19 mouse cellular contexts compared by ENCODE assay signal in the genomic region with DNA sequence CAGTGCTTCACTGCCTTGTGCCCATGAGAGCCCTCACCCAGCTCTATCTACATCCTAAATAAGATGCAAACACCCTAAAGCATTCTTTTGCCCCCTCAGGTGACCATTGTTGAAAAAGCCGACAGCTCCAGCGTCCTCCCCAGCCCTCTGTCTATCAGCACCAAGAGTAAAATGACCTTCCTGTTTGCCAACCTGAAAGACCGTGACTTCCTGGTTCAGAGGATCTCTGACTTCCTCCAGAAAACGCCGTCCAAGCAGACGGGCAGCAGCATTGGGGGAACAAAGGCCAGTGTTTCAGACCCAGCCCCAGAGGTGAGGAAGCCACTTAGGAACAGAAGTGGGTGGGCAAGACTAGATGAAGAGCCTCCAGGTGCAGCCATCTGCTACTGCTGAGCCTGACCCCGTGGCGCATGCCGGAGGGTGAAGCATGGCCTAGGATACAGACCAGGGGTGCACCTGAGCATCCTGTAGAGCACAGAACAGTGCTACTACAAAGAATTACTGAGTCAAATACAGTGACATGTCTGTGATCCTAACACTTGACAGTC. TPM values are rescaled to one million over a fixed set of nuclear protein-coding genes. Genes with fewer than 3 reads are reported as not detected.
A peak's percentile ranks its signal among the peaks of the same experiment; 100 is the strongest.
DNase-seq lines count a peak whose midpoint lies in the region; ATAC-seq and TF ChIP-seq lines count a peak whose summit lies in the region.
"Had no signal": no experiment of that assay in that cellular context is flagged by ENCODE, and none has a peak within 500 bp of the region (broad histone marks: within the 10 kb centered on the region; RNA-seq: fewer than 3 reads in every experiment).

No protein-coding gene starts in this region.

- 57% methylated on average over 9 of the region's 9 CpGs for WGBS in bone marrow, adult 2 months
- WGBS in midbrain, embryonic 15.5 days, result 93% methylated on average over 9 of the region's 9 CpGs

- no peak overlapping the region for H3K4me3 ChIP-seq in bone marrow, adult 2 months (replicated peaks; ENCODE audit: control insufficient read depth, low read depth, low read length)
- no peak overlapping the region for H3K4me3 ChIP-seq in bone marrow macrophage, adult 2 months (ENCODE audit: insufficient read depth, low read length)
- no peak overlapping the region for H3K4me3 ChIP-seq in midbrain, embryonic 15.5 days
- H3K4me3 ChIP-seq in left cerebral cortex, adult 2 months, result no peak overlapping the region
- H3K4me3 ChIP-seq: embryonic facial prominence, embryonic 10.5 days; embryonic facial prominence, embryonic 12.5 days; forebrain, embryonic 13.5 days; forebrain, embryonic 15.5 days had no signal

- H3K4me2 ChIP-seq in midbrain, embryonic 15.5 days, result no peak overlapping the region
- H3K4me2 ChIP-seq: embryonic facial prominence, embryonic 12.5 days; forebrain, embryonic 13.5 days; forebrain, embryonic 15.5 days had no signal

- peaks cover 4% of the 10 kb centered on the region; the same call in 1 of the 2 replicates for H3K4me1 ChIP-seq in bone marrow, adult 2 months (ENCODE audit: control insufficient read depth, insufficient read depth, low read length)
- peaks cover 23% of the 10 kb centered on the region for H3K4me1 ChIP-seq in bone marrow macrophage, adult 2 months (ENCODE audit: control insufficient read depth, insufficient read depth, low read length)
- no peaks in the 10 kb centered on the region for H3K4me1 ChIP-seq in midbrain, embryonic 15.5 days
- H3K4me1 ChIP-seq: embryonic facial prominence, embryonic 12.5 days; forebrain, embryonic 13.5 days; forebrain, embryonic 15.5 days had no signal

- peak; percentile 92 for DNase-seq in heart, adult 11 months
- DNase-seq in heart, postnatal 4 days, result no peak
- no peak for DNase-seq in left cerebral cortex, adult 2 months (ENCODE audit: extremely low spot score in 1 of 2, low spot score in 2 of 2)
- DNase-seq in right cerebral cortex, postnatal 14 days, result no peak
- DNase-seq: adrenal gland, adult 8-10 months; cerebellum, adult 11-12 months; cerebellum, adult 2 months; cerebellum, adult 9-10 months; cerebellum, postnatal 10 days; cerebellum, postnatal 25 days; forebrain, postnatal 0 days had no signal

- peaks cover 77% of the 10 kb centered on the region for H3K36me3 ChIP-seq in midbrain, embryonic 15.5 days (replicated peaks)

- no peaks in the 10 kb centered on the region for H3K27me3 ChIP-seq in midbrain, embryonic 15.5 days (replicated peaks)
- H3K27me3 ChIP-seq: embryonic facial prominence, embryonic 12.5 days; forebrain, embryonic 13.5 days; forebrain, embryonic 15.5 days had no signal

- no peaks in the 10 kb centered on the region for H3K9me3 ChIP-seq in midbrain, embryonic 15.5 days
- H3K9me3 ChIP-seq: embryonic facial prominence, embryonic 10.5 days; embryonic facial prominence, embryonic 12.5 days; forebrain, embryonic 13.5 days; forebrain, embryonic 15.5 days had no signal

- no peak overlapping the region for H3K9ac ChIP-seq in midbrain, embryonic 15.5 days
- H3K9ac ChIP-seq: embryonic facial prominence, embryonic 12.5 days; forebrain, embryonic 13.5 days; forebrain, embryonic 15.5 days; forebrain, postnatal 0 days had no signal

- H3K27ac ChIP-seq in bone marrow, adult 2 months (ENCODE audit: control insufficient read depth, insufficient read depth, low read depth, low read length, poor library complexity), result peak overlapping the region; percentile 49
- peak overlapping the region; percentile 52 for H3K27ac ChIP-seq in bone marrow macrophage, adult 2 months (ENCODE audit: insufficient read depth, low read depth, low read length)
- no peak overlapping the region for H3K27ac ChIP-seq in midbrain, embryonic 15.5 days
- H3K27ac ChIP-seq in left cerebral cortex, adult 2 months, result no peak overlapping the region
- H3K27ac ChIP-seq: embryonic facial prominence, embryonic 10.5 days; embryonic facial prominence, embryonic 12.5 days; forebrain, embryonic 13.5 days; forebrain, embryonic 15.5 days had no signal

- no peak for TF ChIP-seq CTCF in bone marrow, adult 2 months (IDR thresholded peaks at IDR 0.05; ENCODE audit: control insufficient read depth, insufficient read depth, low read length)
- no peak for TF ChIP-seq CTCF in bone marrow macrophage, adult 2 months (IDR thresholded peaks at IDR 0.05; ENCODE audit: low read depth, low read length)
- TF ChIP-seq CTCF in left cerebral cortex, adult 2 months (IDR thresholded peaks at IDR 0.05), result no peak

- ATAC-seq in megakaryocyte, adult 5-6 weeks (ENCODE audit: poor library complexity, severe bottlenecking), result peak; percentile 82
- ATAC-seq in midbrain, embryonic 15.5 days (replicated peaks), result no peak
- ATAC-seq: forebrain, embryonic 13.5 days; forebrain, embryonic 15.5 days; forebrain, postnatal 0 days had no signal

- no peak for TF ChIP-seq POLR2A in bone marrow, adult 2 months (IDR thresholded peaks at IDR 0.05; ENCODE audit: borderline replicate concordance, control insufficient read depth, low read depth, low read length)
- no peak for TF ChIP-seq POLR2A in bone marrow macrophage, adult 2 months (IDR thresholded peaks at IDR 0.05; ENCODE audit: borderline replicate concordance, low read depth, low read length)

- intact Hi-C loops in left cerebral cortex, adult 2 months (cut with DNase I), result no loop called here

RNA-seq across cellular contexts. Expression of gene Tbc1d9b, which starts 18.5 kb away (rescaled TPM):
- total RNA-seq in heart, postnatal 4 days (2021), result 10 to 100 TPM; 40.6 to 42.4 TPM
- 10.5 and 31.4 TPM in 2 replicates for polyA plus RNA-seq in bone marrow, adult 2 months (2011; ENCODE audit: insufficient read depth, insufficient read length, low replicate concordance, missing spikeins)
- polyA plus RNA-seq in bone marrow macrophage, adult 2 months (2012; ENCODE audit: insufficient read depth, insufficient read length, missing spikeins), result 54.8 and 68.9 TPM in 2 replicates
- 17.8 and 23.5 TPM in 2 replicates for total RNA-seq in megakaryocyte, adult 5-6 weeks (2015)
- total RNA-seq in megakaryocyte, adult 5-6 weeks (2017), result 30.9 and 36.7 TPM in 2 replicates
- 42.8 and 43.2 TPM in 2 replicates for polyA plus RNA-seq in midbrain, embryonic 15.5 days (2015; fragmentation: Nextera tagmentation; extraction: Ambion mirVana)
- total RNA-seq in left cerebral cortex, adult 2 months (2021), result 100 to 1,000 TPM; 118 to 124 TPM

RNA-seq across cellular contexts. Expression of gene Mrnip, which starts 24.6 kb away (rescaled TPM):
- 1 to 10 TPM; 7.7 to 8.0 TPM for total RNA-seq in heart, postnatal 4 days (2021)
- 5.2 and 6.2 TPM in 2 replicates for polyA plus RNA-seq in bone marrow, adult 2 months (2011; ENCODE audit: insufficient read depth, insufficient read length, low replicate concordance, missing spikeins)
- 3.3 and 3.6 TPM in 2 replicates for polyA plus RNA-seq in bone marrow macrophage, adult 2 months (2012; ENCODE audit: insufficient read depth, insufficient read length, missing spikeins)
- 7.6 and 9.2 TPM in 2 replicates for total RNA-seq in megakaryocyte, adult 5-6 weeks (2015)
- total RNA-seq in megakaryocyte, adult 5-6 weeks (2017), result 7.5 and 11.6 TPM in 2 replicates
- 38.1 and 39.3 TPM in 2 replicates for polyA plus RNA-seq in midbrain, embryonic 15.5 days (2015; fragmentation: Nextera tagmentation; extraction: Ambion mirVana)
- total RNA-seq in left cerebral cortex, adult 2 months (2021), result 10 to 100 TPM; 13.3 to 14.2 TPM

Comparison
In these comparisons a context has a peak if more than half of its experiments do, and no peak if none do; other contexts are left out.
1. H3K27ac ChIP-seq: peak in bone marrow, adult 2 months (single experiment) and bone marrow macrophage, adult 2 months (single experiment); none in midbrain, embryonic 15.5 days (single experiment) and left cerebral cortex, adult 2 months (single experiment).